Mouse (Mus musculus) E14TG2a.4 (cell line): ENCODE results near the gene 9530077C05Rik.

ENCODE experiments used
- CTCF ChIP-seq: conservative IDR thresholded peaks from 2 replicates; pipeline ENCODE4 v1.5.1; 2014; ENCODE audit warnings: low read length
- NANOG ChIP-seq: IDR thresholded peaks from 2 replicates; pipeline ENCODE4 v1.6.1; 2014; ENCODE audit warnings: borderline replicate concordance, low read length, mixed read lengths
- POU5F1 ChIP-seq: IDR thresholded peaks from 2 replicates; pipeline ENCODE4 v1.6.1; 2014; ENCODE audit warnings: low read length, borderline replicate concordance

GRCm38 (mm10) chr9:22430315-22430840 lies 19.1 kb downstream of the 9530077C05Rik start:
- TF ChIP-seq CTCF = no peak
- no peak for TF ChIP-seq NANOG
- no peak for TF ChIP-seq POU5F1
